Mouse (Mus musculus) CD8-positive naive resting alpha-beta T cell, adult 2 months (primary cell): Measurements from ENCODE around the gene Ndufb2.
A peak's percentile ranks its signal among the peaks of the same experiment; 100 is the strongest.

ENCODE experiments used
- DNase-seq, 2 experiments: peaks; one replicate each; pipeline ENCODE4 v3.0.0; 2022; ENCODE audit warnings: low read depth in 2 of 2, low spot score in 2 of 2

Ndufb2 gene

DNA sequence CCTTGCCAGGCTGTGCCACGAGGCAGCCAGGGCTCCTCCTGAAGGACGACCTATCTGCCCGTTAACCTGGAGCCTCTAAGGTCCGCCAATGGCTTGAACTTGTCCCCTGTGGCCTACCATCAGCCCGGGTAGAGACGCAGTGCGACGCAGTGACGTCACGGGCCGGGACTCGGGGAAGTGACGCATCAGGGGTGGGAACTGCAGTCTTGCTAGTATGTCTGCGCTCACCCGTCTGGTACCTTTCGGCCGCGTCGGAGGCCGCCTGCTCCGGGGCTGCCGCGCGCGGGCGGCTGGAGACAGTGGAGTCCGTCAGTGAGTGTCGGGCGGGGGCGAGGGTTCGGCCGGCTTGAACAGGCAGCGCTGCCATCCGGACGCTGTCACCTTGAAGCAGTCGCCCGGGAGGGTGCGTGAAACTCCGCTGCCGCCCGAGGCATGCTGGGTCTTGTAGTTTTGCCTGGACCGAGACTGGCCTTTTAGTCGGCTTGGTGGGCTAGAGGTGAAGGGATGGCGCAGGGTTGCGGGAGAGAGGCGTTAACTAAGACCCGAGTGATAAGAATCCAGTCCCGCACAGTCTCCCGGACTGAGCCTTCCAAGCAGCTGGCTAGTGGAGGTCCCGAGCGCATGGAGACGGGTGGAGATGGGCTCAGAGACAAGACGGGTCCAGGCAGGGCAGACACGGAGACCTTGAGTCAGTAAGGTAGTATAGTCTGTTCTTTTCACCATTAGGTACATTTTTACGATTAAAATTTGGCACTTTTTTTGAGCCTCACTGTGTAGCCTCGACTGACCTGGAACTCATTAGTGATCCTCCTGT, at the start of gene Ndufb2:
TSS of gene Ndufb2 (plus strand) at position 174 of the 814 bp plus-strand sequence.
- peak; percentile 80 to 89 for DNase-seq

DNA sequence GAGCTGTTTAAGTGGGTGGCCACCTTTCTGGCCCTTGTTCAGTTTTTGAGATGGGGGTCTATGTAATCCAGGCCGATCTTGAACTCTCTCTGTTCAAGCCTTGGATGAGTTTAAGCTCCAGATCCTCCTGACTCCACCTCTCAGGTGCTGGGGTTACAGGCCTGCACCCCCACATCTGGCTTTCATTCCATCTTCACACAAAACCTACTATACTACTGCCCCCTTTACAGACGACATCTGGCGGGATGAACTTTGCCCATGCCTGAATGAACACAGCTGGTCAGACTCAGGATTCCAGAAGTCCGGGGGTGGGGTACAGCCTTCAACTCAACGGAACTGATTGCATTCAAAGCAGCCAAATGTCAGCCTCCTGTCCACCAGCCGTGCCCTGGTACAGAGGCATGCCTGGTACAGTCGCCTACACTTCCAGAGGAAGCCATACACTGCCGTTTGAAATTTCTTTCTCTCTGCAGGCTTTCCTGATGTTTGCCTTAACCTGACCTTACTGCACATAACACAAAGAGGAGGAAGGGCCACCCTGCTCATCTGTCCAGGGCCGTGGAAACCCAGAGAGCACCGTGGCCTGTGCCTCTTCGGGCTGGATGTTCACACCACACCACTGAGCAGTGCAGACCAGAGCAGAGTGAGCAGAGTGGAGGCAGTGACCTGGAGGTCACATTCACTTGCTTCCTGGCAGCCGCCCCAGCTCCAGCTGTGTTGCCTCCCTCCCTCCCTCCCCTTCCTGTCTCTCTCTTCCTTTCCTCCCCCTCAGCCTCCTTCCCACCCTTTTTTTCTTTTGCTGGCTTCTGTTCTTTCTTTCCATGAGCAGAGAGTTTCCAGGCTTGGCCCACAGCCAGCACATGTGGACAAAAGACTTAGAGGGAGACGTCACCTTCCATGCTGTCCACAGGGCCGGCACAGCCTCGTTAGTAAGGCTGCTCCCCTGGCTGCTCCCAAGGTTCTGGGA, 49.5 kb upstream of the Ndufb2 start:
- DNase-seq: no peak

DNA sequence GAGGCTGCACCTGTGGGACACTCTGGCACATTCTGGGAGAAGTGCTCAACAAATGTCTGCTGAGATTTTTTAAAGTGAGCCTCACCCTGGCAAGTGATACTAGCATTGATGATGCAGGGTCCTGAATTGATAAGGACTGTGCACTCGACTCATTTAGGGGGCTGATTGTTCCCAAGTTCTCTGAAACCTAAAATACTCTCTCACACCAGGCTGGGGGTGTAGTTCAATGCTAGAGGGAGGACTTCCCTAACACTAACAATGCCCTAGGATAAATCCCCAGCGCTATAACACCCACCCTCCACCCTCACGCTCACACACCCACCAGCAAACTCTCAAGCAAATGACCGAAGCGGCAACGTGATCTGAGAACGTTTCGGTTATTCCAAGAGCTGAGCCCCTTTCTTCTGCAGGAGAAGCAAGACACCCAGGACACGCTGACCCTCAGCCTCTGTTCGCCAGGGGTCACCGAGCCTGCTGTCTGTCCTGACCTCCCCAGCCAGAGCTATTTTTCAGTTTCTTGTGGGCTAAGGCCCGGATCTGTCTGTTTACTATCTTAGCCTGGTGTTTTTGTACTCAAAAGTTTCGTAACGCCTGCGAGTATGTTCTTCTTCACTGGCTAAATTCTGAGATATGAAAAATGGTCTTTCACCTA, 48.5 kb upstream of the Ndufb2 start:
- DNase-seq: no peak

DNA sequence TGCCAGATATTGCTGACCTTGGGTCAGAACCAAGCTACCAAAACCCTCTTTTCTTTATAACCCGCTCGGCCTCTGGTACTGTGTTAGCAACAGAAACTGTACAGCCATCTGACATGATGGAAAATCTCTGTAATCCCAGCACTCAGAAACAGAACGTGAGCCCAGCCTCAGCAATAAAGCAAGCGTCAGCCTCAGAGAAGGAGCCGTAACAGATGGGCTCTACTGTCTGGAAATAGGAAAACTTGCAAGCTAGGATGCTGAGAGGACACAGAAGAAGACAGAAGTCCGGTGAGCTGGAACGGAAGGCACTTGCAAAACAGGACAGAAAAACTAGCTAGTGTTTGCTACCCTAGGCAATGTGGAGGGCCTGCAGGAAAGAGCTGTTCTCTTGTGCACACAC, 46.9 kb upstream of the Ndufb2 start:
- no peak for DNase-seq

DNA sequence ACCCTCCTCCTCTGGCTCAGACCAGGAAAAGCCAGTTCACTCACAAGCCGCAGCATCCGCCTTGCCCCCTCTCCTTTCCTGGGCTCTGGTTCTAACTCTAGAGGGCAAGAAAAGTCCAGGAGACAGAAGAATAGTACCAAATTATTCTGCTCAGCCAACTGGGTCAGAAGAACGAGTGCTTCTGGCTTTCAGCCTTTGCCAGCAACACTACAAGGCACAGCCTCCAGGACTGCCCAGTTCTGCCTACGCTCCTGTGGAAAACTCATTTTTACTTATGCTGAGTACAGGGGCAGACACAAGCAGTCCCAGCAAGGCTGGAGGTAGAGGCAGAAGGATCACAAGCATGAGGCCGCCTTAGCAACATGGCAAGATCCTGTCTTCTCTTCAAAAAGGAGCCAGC, 44.3 kb upstream of the Ndufb2 start:
- no peak for DNase-seq

DNA sequence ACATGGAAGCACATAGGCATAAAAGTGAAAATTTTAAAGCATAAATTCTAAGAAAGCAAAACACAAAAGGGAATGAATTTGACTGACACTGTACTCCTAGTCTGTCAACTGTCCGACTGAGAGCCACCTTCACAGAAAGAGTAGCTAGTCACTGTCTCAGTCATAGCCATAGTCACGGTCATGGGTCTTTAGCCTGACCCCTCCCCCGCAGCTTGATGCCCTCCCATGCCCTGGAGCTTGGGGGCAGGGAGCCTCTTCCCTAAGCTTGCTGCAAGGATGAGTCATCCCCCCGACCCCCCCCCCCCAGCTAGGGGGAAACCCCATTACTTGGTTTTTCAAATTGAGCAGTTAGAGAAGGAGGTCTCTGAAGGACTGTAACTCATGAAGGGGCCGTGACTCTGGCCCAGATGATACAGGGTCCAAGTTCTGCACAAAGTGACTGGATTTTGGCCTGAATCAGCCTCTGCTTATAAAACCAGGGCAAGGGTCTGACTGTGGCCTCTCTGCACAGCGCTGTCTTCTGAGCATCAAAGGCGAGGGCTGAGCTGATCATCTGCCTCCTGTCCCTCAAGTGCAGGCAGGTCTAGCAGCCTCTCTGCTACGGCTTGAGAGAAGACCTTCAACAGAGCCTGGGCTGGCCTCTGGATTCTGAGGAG, 40.3 kb upstream of the Ndufb2 start:
- no peak for DNase-seq

DNA sequence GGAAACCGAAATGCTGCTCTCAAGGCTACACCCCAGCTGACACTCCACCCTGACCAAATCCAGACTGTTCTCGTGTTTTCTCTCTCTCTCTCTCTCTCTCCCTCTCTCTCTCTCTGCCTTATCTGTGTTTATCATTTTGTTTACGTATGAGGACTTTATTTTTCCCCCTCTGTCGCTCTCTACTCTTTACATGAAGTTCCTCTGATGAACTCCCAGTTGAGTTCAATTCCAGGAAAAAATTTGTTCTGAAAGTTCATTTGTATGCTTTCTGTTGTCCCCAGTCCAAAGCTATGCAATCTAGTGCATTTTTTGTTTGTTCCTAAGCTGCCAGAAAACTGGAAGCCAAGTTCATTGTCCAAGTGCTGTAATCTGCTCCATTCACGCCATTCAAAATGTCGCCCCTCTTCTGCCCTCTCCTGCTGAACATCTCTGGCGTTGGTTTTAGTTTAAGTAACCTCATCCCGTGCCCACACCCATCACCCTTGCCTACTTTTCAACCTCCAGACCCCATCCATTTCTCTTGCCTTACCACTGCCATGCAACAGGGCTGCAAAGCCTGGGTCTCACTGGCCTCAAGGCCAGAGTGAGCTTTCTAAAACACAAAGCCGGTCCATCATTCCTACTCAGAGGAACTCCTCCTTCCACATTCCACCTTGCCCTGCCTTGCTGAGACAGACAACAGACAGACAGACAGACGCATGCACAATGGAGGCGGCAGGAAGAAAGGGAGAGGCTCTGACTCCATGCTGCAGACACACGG, 37.3 kb upstream of the Ndufb2 start:
- no peak for DNase-seq

DNA sequence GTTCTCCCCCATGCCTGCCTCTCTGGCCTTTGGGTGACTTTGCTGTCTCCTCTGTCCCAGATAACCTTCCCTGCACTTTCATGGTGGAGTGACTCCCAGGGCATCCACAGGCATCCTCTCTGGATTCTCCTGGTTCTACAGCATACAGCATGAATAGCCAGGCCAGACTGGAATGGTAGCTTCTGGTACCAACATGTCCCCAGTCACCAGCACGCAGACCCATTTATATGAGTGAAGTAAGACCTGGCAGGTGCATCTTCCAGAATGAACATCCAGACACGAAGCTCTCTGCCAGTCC, 36.8 kb upstream of the Ndufb2 start:
- no peak for DNase-seq

DNA sequence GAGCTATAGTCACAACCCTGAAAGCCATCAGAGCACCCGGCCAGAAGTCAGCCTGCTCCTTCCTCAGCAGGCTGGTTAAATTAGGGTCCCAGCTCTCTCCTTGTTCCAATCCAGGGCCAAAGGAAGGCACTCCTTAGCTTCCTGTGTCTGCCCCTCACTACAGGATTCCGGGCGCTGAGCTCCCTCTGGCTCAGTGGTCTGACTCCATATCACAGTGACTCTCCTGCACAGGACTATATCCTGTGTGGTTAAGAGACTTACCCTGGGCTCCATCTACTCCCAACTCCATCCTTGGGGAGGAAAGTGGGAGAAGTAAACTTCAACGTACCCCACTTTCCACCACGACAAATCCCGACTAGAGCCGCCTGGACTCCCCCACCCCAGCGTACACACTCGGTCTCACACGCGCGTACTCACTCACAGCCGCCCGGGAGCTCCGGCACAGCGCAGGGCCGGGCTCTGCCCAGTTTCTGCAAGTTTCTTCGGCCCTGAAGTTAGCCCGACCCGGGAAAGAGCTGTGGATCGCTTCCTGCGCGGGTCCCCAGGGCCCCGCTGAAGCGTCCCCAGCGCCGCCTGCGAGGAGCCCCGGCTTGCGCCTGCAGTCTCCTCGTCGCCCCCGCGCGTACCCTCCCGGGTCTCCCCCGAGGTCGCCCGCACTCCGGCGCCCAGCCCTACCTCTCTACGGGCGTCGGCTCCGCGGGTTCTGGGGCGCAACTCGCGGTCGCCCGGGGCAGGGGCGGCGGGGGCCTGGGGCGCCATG, 35.3 kb upstream of the Ndufb2 start:
- no peak for DNase-seq

DNA sequence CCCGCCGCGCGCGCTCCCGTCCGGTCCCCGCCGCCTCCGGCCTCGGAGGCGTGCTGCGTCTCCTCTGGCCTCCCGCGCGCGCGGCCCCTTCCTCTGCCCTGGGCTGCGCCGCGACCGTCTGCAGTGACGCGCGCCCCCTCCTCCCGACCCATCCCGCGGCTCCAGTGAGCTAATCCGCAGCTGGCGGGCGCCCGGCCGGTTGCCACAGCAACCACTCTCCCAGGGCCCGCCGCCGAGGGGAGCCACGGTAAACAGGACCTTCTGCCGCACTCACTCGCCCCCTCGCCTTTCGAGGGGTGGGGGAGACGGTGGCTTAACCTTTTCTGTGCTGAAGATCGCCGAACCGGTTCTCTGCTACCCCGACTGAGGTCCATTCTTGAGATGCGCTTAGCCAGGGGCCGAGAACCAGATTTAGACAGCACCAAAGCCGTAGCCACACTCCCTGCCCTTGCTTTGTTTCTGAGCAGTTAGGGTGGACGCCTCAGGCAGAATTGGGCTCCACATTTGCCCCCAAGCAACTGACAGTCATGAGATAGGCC, 34.6 kb upstream of the Ndufb2 start, which contains the start of gene Dennd2a:
TSS of gene Dennd2a (minus strand) at position 145 of the 539 bp plus-strand sequence.
- no peak for DNase-seq

DNA sequence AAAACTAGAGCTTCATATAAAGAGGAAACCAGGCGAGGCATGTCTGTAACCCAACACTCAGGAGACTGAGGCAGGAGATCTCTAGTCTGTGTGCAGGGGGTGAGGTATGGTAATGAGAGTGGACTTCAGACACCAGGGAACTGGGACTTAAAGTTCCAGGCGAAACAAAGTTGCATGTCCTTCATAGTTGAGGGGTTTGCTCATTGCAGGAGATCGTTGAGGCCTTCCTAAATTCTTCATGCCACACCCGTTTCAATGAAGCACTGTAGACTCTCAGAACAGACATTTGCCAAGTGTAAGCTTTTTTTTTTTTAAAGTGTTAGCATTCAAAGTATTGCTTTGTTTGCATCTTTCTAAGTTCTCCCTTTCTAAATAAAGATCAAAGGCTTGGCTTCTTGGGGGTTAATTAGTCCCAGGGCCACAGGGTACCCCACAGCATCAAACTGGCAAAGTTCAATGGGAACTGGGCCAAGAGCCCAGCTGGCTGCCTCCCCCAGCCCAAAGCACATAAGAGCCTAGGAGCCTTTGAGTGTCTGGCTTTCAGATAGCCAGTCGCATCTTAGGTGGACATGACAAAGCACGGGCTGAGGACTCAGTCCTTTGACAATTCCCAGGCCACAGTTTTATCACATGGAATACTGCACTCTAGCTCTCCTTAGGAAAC, 33.0 kb upstream of the Ndufb2 start:
- DNase-seq: no peak

DNA sequence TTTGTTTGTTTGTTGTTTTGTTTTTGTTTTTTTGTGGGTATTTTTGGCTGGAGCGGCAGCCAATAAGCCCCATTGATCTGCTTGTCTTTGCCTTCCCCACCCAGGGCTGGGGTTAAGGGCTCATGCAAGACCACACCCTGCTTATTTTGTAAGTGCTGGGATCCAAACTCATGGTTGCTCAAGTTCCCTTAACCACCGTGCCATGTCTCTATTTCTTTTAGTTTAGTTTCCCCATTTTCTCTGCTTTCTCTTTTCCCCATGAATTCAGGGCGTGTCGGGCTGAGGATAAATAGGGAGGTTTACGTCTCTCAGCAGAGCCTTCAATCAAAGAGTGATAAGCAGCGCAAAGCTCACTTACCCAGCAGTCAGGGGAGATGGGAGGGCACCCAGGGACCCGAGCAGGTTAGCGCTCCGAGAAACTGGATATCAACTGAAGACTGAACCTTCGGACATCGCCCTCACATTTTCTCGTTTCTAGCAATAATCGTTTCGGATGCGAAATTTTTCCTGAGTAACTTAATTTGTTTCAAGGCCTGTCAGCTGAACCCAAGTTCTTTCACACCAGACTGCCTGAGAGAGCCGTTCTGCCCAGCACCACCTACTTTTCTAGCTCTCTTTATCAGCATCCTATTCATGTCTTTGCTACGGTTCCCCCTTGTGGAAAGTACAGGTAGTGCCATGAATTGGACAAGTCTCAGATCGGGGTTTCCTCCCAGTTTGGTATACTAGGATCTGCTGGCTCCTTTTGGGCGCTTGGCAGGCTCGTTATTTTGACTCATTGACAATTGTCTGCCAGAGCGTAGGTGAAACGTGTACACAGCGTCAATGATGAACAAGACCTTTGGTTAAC, 30.0 kb upstream of the Ndufb2 start:
- peak; percentile 63 to 73 for DNase-seq

DNA sequence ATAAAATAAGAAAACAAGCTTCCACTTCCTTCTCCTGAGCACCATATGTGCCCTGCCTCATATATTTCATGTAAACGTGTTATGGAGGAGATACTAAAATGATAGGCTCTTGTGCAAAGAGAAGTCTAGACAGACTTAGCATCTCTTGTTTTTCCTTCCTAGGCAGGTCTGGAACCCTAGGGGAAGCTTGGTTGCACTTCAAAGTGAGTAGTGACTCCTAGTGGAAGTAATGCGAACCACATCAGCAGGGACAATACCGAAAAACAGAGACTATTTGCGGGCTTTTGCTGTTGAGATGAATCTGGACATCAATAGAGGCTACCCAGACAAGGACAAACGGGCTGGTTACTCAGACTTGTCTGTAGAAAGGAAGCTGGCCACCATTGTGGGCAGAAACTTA, 24.8 kb upstream of the Ndufb2 start:
- DNase-seq: peak in 1 of 2 experiments; percentile 29

DNA sequence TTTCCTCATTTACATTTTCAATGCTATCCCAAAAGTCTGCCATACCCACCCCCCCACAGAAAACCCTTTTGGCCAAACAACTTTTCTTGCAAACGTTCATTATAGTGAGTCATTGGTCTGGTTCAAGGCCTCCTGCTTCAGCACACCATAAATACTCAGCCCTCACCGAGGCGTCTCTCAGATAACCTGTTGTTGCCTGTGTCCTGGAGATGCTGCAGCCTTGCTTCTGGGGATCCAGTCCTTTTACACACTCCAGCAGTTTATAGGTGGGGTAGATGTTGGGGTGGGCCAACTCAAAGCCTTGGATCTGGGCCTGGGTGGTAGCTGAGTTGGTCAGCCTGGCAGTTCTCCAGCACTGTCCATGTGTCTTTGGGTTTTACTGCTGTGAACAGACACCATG, 21.9 kb upstream of the Ndufb2 start:
- DNase-seq: no peak

DNA sequence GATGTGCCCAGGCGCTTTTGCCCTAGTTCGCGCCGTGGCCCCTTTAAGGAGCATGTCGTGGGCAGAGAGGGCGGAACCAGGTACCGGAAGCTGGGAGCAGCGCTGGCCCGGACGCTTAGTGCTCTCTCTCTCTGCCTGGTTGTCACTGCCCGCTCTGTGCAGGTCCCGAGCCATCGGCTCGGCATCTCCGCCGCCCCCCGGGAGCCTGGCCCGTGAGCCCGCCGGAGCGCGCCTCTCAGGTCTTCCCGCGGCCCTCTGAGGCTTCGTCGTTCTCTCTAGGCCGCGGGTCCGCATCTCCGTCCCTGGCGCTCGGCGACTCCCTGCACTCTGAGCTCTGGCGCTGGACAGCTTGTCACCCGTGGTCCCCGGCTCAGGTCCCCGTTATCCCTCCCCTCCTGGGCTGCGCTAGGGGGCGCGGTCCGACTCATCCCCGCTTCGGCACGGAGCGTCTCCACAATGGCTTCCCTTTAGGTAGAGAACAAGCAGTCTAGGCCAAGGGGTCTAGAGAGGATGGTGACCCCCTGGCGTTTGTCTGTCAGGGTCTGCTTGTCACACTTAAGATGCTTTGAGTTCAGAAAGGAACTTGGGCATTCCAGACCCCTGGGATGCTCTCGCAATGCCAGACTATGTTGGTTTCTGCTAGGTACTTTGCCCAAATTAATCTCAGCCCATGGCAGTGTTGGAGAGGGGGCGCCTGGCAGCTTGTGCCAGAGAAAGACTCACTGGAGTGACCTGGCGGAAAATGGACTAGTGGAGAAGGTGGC, 18.4 kb upstream of the Ndufb2 start, which contains the start of gene Adck2:
TSS of gene Adck2 (plus strand) at position 83 of the 764 bp plus-strand sequence.
- peak; percentile 66 to 72 for DNase-seq

DNA sequence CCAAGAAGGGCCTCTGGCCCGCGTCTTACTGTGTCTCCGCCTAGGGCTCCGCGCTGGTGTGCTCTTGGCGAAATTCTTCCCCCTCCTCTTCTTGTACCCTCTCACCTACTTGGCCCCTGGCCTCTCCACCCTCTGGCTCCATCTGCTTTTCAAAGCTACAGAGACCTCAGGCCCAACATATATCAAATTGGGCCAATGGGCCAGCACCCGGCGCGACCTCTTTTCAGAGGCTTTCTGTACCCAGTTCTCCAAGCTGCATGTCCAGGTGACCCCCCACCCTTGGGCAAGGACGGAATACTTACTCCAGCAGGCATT, 17.9 kb upstream of the Ndufb2 start:
- no peak for DNase-seq

DNA sequence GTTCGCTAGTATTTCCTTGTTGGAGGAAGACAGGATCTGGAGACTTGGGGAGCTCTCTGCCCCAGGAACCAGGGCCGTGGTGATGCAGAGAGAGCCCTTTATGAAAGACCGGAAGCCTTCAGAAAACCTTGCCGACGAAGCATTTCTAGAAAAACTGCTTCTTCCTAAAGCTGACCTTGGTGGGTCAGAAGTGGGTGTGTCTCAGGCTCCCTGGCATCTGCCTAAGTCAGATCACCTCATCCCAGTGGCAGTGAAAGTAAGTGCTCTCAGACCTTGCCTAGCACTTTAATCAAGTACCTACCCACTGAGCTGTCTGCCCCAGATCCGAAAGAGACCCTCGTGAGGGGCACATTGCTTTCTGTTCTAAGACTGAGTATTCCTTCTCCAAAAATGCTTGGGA, 17.4 kb upstream of the Ndufb2 start:
- no peak for DNase-seq
